Mouse (Mus musculus) cerebellum, adult 8-10 months (tissue): ENCODE data around the gene Asic2.

Source experiments
- DNase-seq: peaks from one replicate; pipeline ENCODE4 v3.0.0; 2022

Asic2 gene

GRCm38 (mm10) chr11:81948021-81948420, 20.2 kb downstream of the Asic2 start:
- DNase-seq = no peak

GRCm38 (mm10) chr11:81942167-81942566, 26.1 kb downstream of the Asic2 start:
- DNase-seq = no peak

- no peak for DNase-seq
Observed at GRCm38 (mm10) chr11:81940988-81941387, 27.3 kb downstream of the Asic2 start.

- DNase-seq = no peak
Observed at GRCm38 (mm10) chr11:81937516-81937915, 30.7 kb downstream of the Asic2 start.

GRCm38 (mm10) chr11:81926393-81926792, 41.9 kb downstream of the Asic2 start:
- DNase-seq = no peak

GRCm38 (mm10) chr11:81923626-81924025, 44.6 kb downstream of the Asic2 start:
- no peak for DNase-seq

- no peak for DNase-seq
Observed at GRCm38 (mm10) chr11:81923096-81923495, 45.2 kb downstream of the Asic2 start.

GRCm38 (mm10) chr11:81915501-81915900, 52.8 kb downstream of the Asic2 start:
- no peak for DNase-seq

- DNase-seq = no peak
Observed at GRCm38 (mm10) chr11:81913071-81913470, 55.2 kb downstream of the Asic2 start.

GRCm38 (mm10) chr11:81909397-81909894, 58.8 kb downstream of the Asic2 start:
- no peak for DNase-seq

- DNase-seq = no peak
Observed at GRCm38 (mm10) chr11:81908760-81909159, 59.5 kb downstream of the Asic2 start.

- DNase-seq = no peak
Observed at GRCm38 (mm10) chr11:81902318-81902717, 65.9 kb downstream of the Asic2 start.

GRCm38 (mm10) chr11:81897547-81898354, 70.5 kb downstream of the Asic2 start:
- DNase-seq = no peak

GRCm38 (mm10) chr11:81896511-81896910, 71.7 kb downstream of the Asic2 start:
- no peak for DNase-seq

GRCm38 (mm10) chr11:81871506-81872213, 96.6 kb downstream of the Asic2 start:
- no peak for DNase-seq

GRCm38 (mm10) chr11:81865661-81866382, 102.4 kb downstream of the Asic2 start:
- DNase-seq = no peak

GRCm38 (mm10) chr11:81860250-81860972, 107.8 kb downstream of the Asic2 start, which contains the start of gene 5530401A14Rik:
Gene 5530401A14Rik, plus strand, starts transcription at chr11:81860673.
- no peak for DNase-seq

- DNase-seq = no peak
Observed at GRCm38 (mm10) chr11:81847773-81848490, 120.3 kb downstream of the Asic2 start.

- no peak for DNase-seq
Observed at GRCm38 (mm10) chr11:81845686-81846036, 122.6 kb downstream of the Asic2 start.

GRCm38 (mm10) chr11:81845010-81845685, 123.1 kb downstream of the Asic2 start:
- DNase-seq = peak; percentile 11

- no peak for DNase-seq
Observed at GRCm38 (mm10) chr11:81841001-81841400, 127.3 kb downstream of the Asic2 start.
